Mouse (Mus musculus) G1E (cell line): ENCODE measurements around the gene Cobl. TPM values are rescaled to one million over a fixed set of nuclear protein-coding genes. Genes with fewer than 3 reads are reported as not detected.

Experiments
- ATAC-seq: 2 replicates; pipeline ENCODE4 v1.8.0; 2016; ENCODE audit warnings: mild to moderate bottlenecking; ENCODE audit not compliant: insufficient number of reproducible peaks, poor library complexity, low FRiP score, severe bottlenecking; ENCODE audit errors: extremely low read depth
- DNase-seq: peaks from one replicate; pipeline ENCODE4 v3.0.0; 2012; ENCODE audit warnings: low spot score
- H3K27me3 ChIP-seq: 2 replicates; pipeline ENCODE4 v1.6.1; 2012; ENCODE audit warnings: mild to moderate bottlenecking, low read length, inconsistent platforms; ENCODE audit not compliant: insufficient read depth
- H3K36me3 ChIP-seq: replicated peaks from 2 replicates; pipeline ENCODE3; 2012; ENCODE audit warnings: mild to moderate bottlenecking, inconsistent platforms
- H3K4me1 ChIP-seq: 2 replicates; pipeline ENCODE4 v1.6.1; 2012; ENCODE audit warnings: low read depth, low read length, inconsistent platforms, mixed read lengths; ENCODE audit not compliant: insufficient read depth
- H3K4me3 ChIP-seq: 2 replicates; pipeline ENCODE4 v1.5.1; 2012; ENCODE audit warnings: low read depth, mild to moderate bottlenecking, inconsistent platforms, low read length, moderate library complexity, mixed read lengths
- H3K9me3 ChIP-seq: replicated peaks from 2 replicates; pipeline ENCODE4 v1.6.1; 2012; ENCODE audit warnings: inconsistent platforms
- CTCF ChIP-seq: IDR thresholded peaks from 2 replicates; pipeline ENCODE4 v1.5.1; 2012; ENCODE audit warnings: low read depth, low read length, inconsistent platforms, mixed read lengths
- GATA1 ChIP-seq: IDR thresholded peaks from 2 replicates; pipeline ENCODE4 v1.6.1; 2012; ENCODE audit warnings: borderline replicate concordance, low read length, inconsistent platforms, mixed read lengths
- GATA2 ChIP-seq: IDR thresholded peaks from 2 replicates; pipeline ENCODE4 v1.6.1; 2012; ENCODE audit warnings: low read depth, low read length, inconsistent platforms, borderline replicate concordance
- POLR2AphosphoS5 ChIP-seq: IDR thresholded peaks from 2 replicates; pipeline ENCODE4 v1.6.1; 2012; ENCODE audit warnings: low read depth, low read length, inconsistent platforms; ENCODE audit not compliant: insufficient replicate concordance
- TAL1 ChIP-seq: conservative IDR thresholded peaks from 2 replicates; pipeline ENCODE4 v1.6.1; 2012; ENCODE audit warnings: low read depth, low read length, inconsistent platforms, mixed read lengths
- polyA plus RNA-seq: library from polyadenylated mRNA; stranded (reverse); fragments of >175 nt; gene quantifications from 2 replicates; pipeline ENCODE4 v1.2.3, GENCODE M21; 2012
- total RNA-seq, 2 experiments: library from RNA; stranded (forward) in 1 of 2; stranded (reverse) in 1 of 2; fragments of 200-1000 nt in 1 of 2; fragments of >200 nt in 1 of 2; fragmentation: Nextera tagmentation in 1 of 2; gene quantifications; 2 replicates each; pipeline ENCODE4 v1.2.3; 2014 to 2017

The Cobl gene
- total and polyA plus RNA-seq, 3 experiments, result 0.22 TPM; not detected in 2

DNA sequence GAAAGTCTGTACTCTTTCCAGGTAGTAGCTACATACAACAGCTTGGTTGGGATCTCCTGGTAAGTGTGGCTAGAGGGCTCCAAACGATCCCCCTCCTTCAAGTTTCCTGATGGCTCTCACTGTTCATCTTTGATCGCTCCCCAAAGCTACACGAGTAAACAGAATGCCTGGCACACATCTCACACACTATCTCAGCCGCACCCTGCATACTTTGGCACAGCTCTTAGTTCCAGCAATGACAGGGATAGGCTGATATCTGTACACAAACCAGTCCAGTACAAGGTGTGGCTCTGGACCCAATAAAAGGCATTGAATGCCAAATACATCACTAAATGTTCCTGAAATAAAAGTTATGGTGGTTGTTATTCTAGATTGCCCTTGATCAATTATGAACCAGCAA lies 55.3 kb downstream of the Cobl start:
- no peak for TF ChIP-seq POLR2AphosphoS5
- no peak for TF ChIP-seq TAL1
- no peak for TF ChIP-seq CTCF
- no peak for TF ChIP-seq GATA2
- TF ChIP-seq GATA1, result no peak
- no peaks in the 10 kb centered on the region for H3K27me3 ChIP-seq
- no peak for ATAC-seq
- DNase-seq, result no peak
- no peak overlapping the region for H3K4me3 ChIP-seq
- H3K4me1 ChIP-seq, result no peaks in the 10 kb centered on the region
- no peaks in the 10 kb centered on the region for H3K36me3 ChIP-seq
- no peaks in the 10 kb centered on the region for H3K9me3 ChIP-seq

DNA sequence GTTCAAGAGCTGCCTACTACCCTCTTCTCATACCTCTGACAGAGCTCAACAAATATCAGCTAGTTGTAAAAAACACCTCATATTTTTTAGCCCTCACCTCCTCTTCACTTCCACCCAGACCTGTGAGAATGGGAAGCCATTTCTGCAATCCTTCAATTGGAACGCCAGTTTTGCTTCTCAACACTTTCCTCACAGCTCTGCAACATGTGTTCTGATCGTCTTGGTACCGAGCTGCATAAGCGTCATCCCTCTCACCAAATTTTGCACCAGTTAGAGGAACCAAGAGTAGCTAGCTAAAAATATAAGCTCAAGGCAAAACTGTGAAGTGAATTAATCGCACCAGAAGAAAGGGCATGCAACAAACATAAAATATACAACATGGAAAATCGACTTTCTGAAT lies 56.9 kb downstream of the Cobl start:
- DNase-seq, result no peak
- no peak overlapping the region for H3K4me3 ChIP-seq
- H3K27me3 ChIP-seq, result no peaks in the 10 kb centered on the region
- H3K36me3 ChIP-seq, result no peaks in the 10 kb centered on the region
- no peak for ATAC-seq
- no peak for TF ChIP-seq GATA2
- no peak for TF ChIP-seq CTCF
- no peak for TF ChIP-seq GATA1
- no peak for TF ChIP-seq POLR2AphosphoS5
- no peak for TF ChIP-seq TAL1
- H3K9me3 ChIP-seq, result no peaks in the 10 kb centered on the region
- no peaks in the 10 kb centered on the region for H3K4me1 ChIP-seq

DNA sequence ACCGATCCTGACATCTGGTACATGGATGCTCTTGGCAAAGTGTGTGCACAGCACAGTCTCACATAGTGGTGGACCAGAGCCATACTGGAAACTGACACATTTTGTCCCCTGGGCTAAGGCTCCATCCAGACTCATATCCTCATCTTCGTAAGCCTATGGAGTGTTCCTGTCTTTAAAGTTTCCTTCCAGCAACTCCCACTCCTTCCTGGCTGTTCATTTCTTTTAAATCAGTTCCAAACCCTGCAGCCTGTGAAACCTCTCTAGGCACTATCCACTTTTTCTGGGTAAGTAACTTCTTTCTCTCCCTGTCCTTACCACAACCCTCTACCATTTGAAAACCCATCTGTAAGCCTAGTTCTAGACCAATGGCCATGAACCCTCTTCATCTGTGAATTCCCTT lies 64.9 kb downstream of the Cobl start:
- no peaks in the 10 kb centered on the region for H3K4me1 ChIP-seq
- no peak for ATAC-seq
- no peak overlapping the region for H3K4me3 ChIP-seq
- TF ChIP-seq CTCF, result no peak
- no peak for TF ChIP-seq GATA1
- TF ChIP-seq GATA2, result no peak
- TF ChIP-seq TAL1, result no peak
- TF ChIP-seq POLR2AphosphoS5, result no peak
- no peak for DNase-seq
- H3K9me3 ChIP-seq, result no peaks in the 10 kb centered on the region
- no peaks in the 10 kb centered on the region for H3K36me3 ChIP-seq
- H3K27me3 ChIP-seq, result no peaks in the 10 kb centered on the region; the same call in 1 of the 2 replicates

DNA sequence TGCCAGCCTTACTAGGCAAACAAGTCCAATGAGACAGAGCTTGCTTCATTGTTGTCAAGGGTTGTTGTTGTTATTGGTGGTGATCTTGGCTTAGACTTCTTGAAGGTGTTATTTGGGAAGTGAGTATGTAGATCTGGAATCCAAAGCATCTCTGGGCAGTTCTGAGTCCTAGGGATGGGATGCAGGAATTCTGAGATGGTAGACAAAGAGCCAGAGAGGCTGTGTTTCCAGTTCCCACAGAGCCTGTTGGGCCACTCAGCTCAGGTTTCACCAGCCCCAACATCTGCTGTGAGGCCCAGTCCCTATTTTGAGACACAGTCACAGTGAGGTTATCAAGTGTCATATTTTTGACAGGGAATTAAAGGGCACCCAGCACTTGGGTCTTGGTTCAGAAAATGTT lies 68.6 kb downstream of the Cobl start:
- no peaks in the 10 kb centered on the region; the same call in 1 of the 2 replicates for H3K4me1 ChIP-seq
- DNase-seq (no peak), ATAC-seq (no peak)
- no peaks in the 10 kb centered on the region; the same call in 1 of the 2 replicates for H3K27me3 ChIP-seq
- TF ChIP-seq TAL1 (no peak), GATA2 (no peak), POLR2AphosphoS5 (no peak), GATA1 (no peak), CTCF (no peak)
- H3K4me3 ChIP-seq, result no peak overlapping the region
- no peaks in the 10 kb centered on the region for H3K9me3 ChIP-seq
- H3K36me3 ChIP-seq, result no peaks in the 10 kb centered on the region

DNA sequence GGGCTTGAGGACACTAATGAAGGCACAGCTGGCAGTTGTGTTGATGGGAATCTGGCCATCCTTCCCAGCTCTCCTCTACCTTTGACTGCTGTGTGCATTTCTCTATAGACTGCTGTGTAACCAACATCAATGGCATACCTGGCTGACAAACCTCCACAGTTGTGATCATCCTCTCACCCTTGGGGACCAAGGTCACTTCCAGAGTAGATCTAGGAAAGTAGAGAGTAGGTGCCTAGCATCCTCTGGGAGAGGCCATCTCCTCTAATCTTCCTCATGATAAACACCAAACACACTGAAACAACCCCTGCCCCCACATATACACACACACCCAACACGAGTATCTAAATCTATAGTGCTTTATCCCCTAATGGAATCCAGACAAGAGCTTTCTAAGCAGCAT lies 70.1 kb downstream of the Cobl start:
- ATAC-seq, result no peak
- Histone ChIP-seq H3K27me3 (peaks cover 5% of the 10 kb centered on the region), H3K4me3 (no peak overlapping the region), H3K9me3 (no peaks in the 10 kb centered on the region), H3K4me1 (no peaks in the 10 kb centered on the region; the same call in 1 of the 2 replicates), H3K36me3 (no peaks in the 10 kb centered on the region)
- no peak for TF ChIP-seq POLR2AphosphoS5
- no peak for TF ChIP-seq GATA1
- no peak for TF ChIP-seq TAL1
- no peak for TF ChIP-seq GATA2
- no peak for TF ChIP-seq CTCF
- DNase-seq, result no peak

DNA sequence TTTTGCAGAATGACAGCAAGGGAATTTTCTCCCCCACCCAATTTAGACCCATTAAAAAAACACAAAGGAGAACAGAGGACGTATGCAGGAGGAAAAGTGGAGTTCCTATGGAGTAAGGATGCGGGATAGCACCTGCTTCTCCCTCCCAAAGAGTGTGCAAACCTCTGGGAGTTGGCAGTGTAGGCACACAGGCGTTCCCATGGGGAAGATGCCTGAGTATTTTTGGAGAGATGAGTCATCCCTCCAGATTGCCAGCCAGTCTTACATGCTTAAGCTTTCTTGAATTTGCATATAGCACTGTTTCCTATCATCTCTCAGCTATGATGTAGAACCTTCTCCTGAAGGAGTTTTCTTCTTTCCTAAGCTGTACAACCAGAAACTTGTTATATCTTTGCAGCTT lies 70.6 kb downstream of the Cobl start:
- H3K27me3 ChIP-seq, result peaks cover 5% of the 10 kb centered on the region
- H3K36me3 ChIP-seq, result no peaks in the 10 kb centered on the region
- ATAC-seq, result no peak
- H3K4me3 ChIP-seq, result no peak overlapping the region
- H3K4me1 ChIP-seq, result no peaks in the 10 kb centered on the region; the same call in 1 of the 2 replicates
- no peak for DNase-seq
- no peak for TF ChIP-seq GATA1
- H3K9me3 ChIP-seq, result no peaks in the 10 kb centered on the region

DNA sequence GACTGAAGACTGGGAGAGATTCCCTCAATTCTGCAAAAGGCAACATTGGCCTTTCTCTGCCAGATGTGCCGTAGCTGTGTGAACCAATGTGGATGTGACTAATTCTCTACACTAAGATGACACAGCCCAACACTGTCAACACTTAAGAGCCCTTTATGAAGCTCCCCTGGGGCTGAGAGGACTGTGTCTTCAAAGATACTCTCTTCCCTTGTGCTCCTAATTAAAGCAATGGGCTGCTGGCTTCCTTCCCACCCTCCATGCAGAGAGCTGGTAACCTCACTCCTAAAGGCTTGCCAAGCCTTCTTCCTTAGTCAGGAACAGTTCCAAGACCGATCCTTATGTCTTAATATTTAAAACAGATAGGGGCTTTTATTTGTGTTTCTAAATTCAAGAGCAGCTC lies 79.9 kb downstream of the Cobl start:
- TF ChIP-seq GATA1 (no peak), POLR2AphosphoS5 (no peak), CTCF (no peak), GATA2 (no peak), TAL1 (no peak)
- no peaks in the 10 kb centered on the region for H3K9me3 ChIP-seq
- peaks cover 6% of the 10 kb centered on the region for H3K27me3 ChIP-seq
- H3K4me1 ChIP-seq, result no peaks in the 10 kb centered on the region
- no peaks in the 10 kb centered on the region for H3K36me3 ChIP-seq
- H3K4me3 ChIP-seq, result no peak overlapping the region
- ATAC-seq (no peak), DNase-seq (no peak)
